Mouse (Mus musculus) embryo, embryonic 10 days (tissue): Measurements from ENCODE around the gene Ssh3.

Experiments used
- DNase-seq: peaks from one replicate; pipeline ENCODE4 v3.0.0-alpha.2; 2015; ENCODE audit warnings: low spot score

Ssh3 gene

GRCm38 (mm10) chr19:4216041-4216685, 52.8 kb downstream of the Ssh3 start:
- peak; percentile 76 for DNase-seq

- DNase-seq = no peak
Observed at GRCm38 (mm10) chr19:4215451-4215840, 53.5 kb downstream of the Ssh3 start.

- DNase-seq = peak; percentile 63
Observed at GRCm38 (mm10) chr19:4214771-4215450, 54.1 kb downstream of the Ssh3 start.

- DNase-seq = peak; percentile 59
Observed at GRCm38 (mm10) chr19:4214071-4214770, 54.8 kb downstream of the Ssh3 start, which contains the start of the genes Clcf1 and AC109138.7. Gene Clcf1 (plus strand): TSS chr19:4214238. Gene AC109138.7 (plus strand): TSS chr19:4214357.

- DNase-seq = no peak
Observed at GRCm38 (mm10) chr19:4213524-4213974, 55.4 kb downstream of the Ssh3 start.

GRCm38 (mm10) chr19:4211891-4212588, 56.9 kb downstream of the Ssh3 start:
- no peak for DNase-seq
